Mouse (Mus musculus): ENCODE data around the gene Klrb1f. TPM values are rescaled to one million over a fixed set of nuclear protein-coding genes. Genes with fewer than 3 reads are reported as not detected.
"Not testable (repeated sequence)": the region's sequence is repeated elsewhere in the genome, so short reads cannot be mapped to it uniquely, and the experiment has no call there.

The Klrb1f gene
- polyA plus RNA-seq, 1 experiment from 2014 or later, result 0.55 TPM

DNA sequence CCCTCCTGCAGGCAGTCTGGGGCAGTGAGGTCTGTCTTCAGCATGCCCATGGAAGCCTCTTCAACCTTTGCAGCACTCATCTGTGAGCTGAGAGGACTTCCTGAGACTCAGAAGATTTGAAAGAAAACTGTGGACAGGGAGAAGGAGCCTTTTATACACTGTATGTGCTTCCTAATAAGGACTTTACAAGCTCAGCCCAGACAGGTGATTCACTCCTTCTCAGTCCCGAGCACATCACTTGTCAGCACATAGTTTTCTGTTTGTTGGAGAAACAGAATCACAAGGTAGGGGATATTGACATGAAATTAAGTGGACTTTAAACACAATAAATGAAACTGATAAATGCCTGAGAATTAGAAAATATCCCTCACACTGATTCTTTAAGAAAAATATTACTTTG, 55.1 kb downstream of the Klrb1f start, which contains the start of gene Clec2e:
Clec2e (minus strand) TSS at position 120 of the 400 bp plus-strand sequence.
- not testable (repeated sequence) for H3K36me3 ChIP-seq (ENCODE audit: control insufficient read depth, insufficient read depth); ATAC-seq (replicated peaks; ENCODE audit: extremely low read depth, insufficient read depth, low FRiP score); H3K27ac ChIP-seq (ENCODE audit: low read length); H3K27me3 ChIP-seq (ENCODE audit: control insufficient read depth, insufficient read depth, low read length); H3K4me3 ChIP-seq (ENCODE audit: low read length); H3K9ac ChIP-seq (ENCODE audit: low read length); H3K9me3 ChIP-seq (replicated peaks; ENCODE audit: control insufficient read depth, low read length); H3K4me2 ChIP-seq (ENCODE audit: low read depth, low read length); H3K4me1 ChIP-seq (ENCODE audit: control insufficient read depth, insufficient read depth, low read length)
- 44% methylated on average over 1 of the region's 1 CpGs for WGBS

GRCm38 (mm10) chr6:129101604-129102003, 55.9 kb downstream of the Klrb1f start:
- no peak overlapping the region for H3K9ac ChIP-seq (ENCODE audit: low read length)
- WGBS, result 87% methylated on average over 1 of the region's 1 CpGs
- H3K4me1 ChIP-seq (ENCODE audit: control insufficient read depth, insufficient read depth, low read length), result no peaks in the 10 kb centered on the region
- no peaks in the 10 kb centered on the region for H3K27me3 ChIP-seq (ENCODE audit: control insufficient read depth, insufficient read depth, low read length)
- H3K4me2 ChIP-seq (ENCODE audit: low read depth, low read length), result no peak overlapping the region
- no peaks in the 10 kb centered on the region for H3K36me3 ChIP-seq (ENCODE audit: control insufficient read depth, insufficient read depth)
- H3K27ac ChIP-seq (ENCODE audit: low read length), result no peak overlapping the region
- no peak overlapping the region for H3K4me3 ChIP-seq (ENCODE audit: low read length)
- no peaks in the 10 kb centered on the region for H3K9me3 ChIP-seq (replicated peaks; ENCODE audit: control insufficient read depth, low read length)
- no peak for ATAC-seq (replicated peaks; ENCODE audit: extremely low read depth, insufficient read depth, low FRiP score)

DNA sequence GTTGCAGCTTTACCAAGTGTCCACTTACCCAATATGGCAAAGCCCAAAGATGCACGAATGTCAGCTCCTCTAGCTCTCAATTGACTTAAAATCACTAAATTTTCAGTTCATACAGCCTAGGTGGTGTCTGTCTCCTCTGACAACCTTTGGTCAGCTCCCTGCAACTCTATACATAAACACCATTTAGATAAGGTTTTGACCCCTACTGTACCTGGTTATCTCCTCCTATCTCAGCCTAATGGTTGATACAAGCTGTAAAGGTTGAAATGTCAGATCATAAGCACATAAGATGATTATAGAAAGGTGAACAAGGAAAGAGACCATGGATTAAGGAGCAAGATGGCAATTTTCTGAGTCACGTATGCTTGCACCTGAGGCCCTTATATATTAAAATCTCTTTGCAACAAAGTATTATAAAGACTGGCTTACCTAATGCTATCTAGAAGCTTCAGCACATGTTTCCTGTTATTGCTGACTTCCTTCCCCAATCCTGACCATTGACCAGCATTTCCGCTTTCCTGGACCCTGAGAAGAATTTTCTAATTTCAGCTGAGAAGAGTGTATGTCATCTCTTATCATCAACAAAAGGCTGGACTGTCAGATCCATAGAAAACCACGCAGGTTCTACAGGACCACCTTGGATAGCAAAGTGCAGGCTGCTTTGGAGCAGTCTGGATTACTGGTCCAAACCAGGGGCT, 57.3 kb downstream of the Klrb1f start:
- H3K27ac ChIP-seq (ENCODE audit: low read length), result peak overlapping the region; percentile 16; the same call in 1 of the 2 replicates
- no peak for ATAC-seq (replicated peaks; ENCODE audit: extremely low read depth, insufficient read depth, low FRiP score)
- WGBS, result 64% methylated on average over 4 of the region's 4 CpGs

More for the DNA sequence above, 57.3 kb downstream of the Klrb1f start:
- H3K4me3 ChIP-seq (ENCODE audit: low read length), result no peak overlapping the region
- no peak overlapping the region for H3K9ac ChIP-seq (ENCODE audit: low read length)
- H3K36me3 ChIP-seq (ENCODE audit: control insufficient read depth, insufficient read depth), result no peaks in the 10 kb centered on the region
- no peak overlapping the region for H3K4me2 ChIP-seq (ENCODE audit: low read depth, low read length)
- no peaks in the 10 kb centered on the region for H3K4me1 ChIP-seq (ENCODE audit: control insufficient read depth, insufficient read depth, low read length)
- H3K9me3 ChIP-seq (replicated peaks; ENCODE audit: control insufficient read depth, low read length), result no peaks in the 10 kb centered on the region
- no peaks in the 10 kb centered on the region for H3K27me3 ChIP-seq (ENCODE audit: control insufficient read depth, insufficient read depth, low read length)

Other genes with a start within 250 kb of the Klrb1f start
- 0.26 TPM in 1 of 2 replicates, not detected in the other for gene Gm44511, start 219.6 kb upstream of the Klrb1f start, polyA plus RNA-seq (2015; fragmentation: Nextera tagmentation; extraction: Ambion mirVana)
- gene Klrb1b, start 219.6 kb upstream of the Klrb1f start, polyA plus RNA-seq (2015; fragmentation: Nextera tagmentation; extraction: Ambion mirVana), result 0.17 and 0.49 TPM in 2 replicates
- 0.29 and 1.2 TPM in 2 replicates for gene Clec2i, start 158.3 kb upstream of the Klrb1f start, polyA plus RNA-seq (2015; fragmentation: Nextera tagmentation; extraction: Ambion mirVana)
- 1.7 and 5.3 TPM in 2 replicates for gene BC035044, start 154.8 kb upstream of the Klrb1f start, polyA plus RNA-seq (2015; fragmentation: Nextera tagmentation; extraction: Ambion mirVana)
- not detected in 2 replicates for gene Clec2g, start 111.5 kb upstream of the Klrb1f start, polyA plus RNA-seq (2015; fragmentation: Nextera tagmentation; extraction: Ambion mirVana)
- 0.24 TPM in 1 of 2 replicates, not detected in the other for gene Clec2e, start 55.0 kb downstream of the Klrb1f start, polyA plus RNA-seq (2015; fragmentation: Nextera tagmentation; extraction: Ambion mirVana)
- gene Clec2d, start 134.7 kb downstream of the Klrb1f start, polyA plus RNA-seq (2015; fragmentation: Nextera tagmentation; extraction: Ambion mirVana), result 0.56 and 0.98 TPM in 2 replicates
- 0.31 and 0.53 TPM in 2 replicates for gene Cd69, start 229.5 kb downstream of the Klrb1f start, polyA plus RNA-seq (2015; fragmentation: Nextera tagmentation; extraction: Ambion mirVana)